Mouse (Mus musculus) frontal cortex, adult 2 months (tissue): ENCODE results near the gene Fancc. TPM values are rescaled to one million over a fixed set of nuclear protein-coding genes. Genes with fewer than 3 reads are reported as not detected.

Experiments
- DNase-seq, 2 experiments: peaks; one replicate each; pipeline ENCODE4 v3.0.0; 2022; ENCODE audit warnings: low spot score in 1 of 2; ENCODE audit errors: extremely low spot score in 1 of 2
- polyA plus RNA-seq: library from polyadenylated mRNA; depleted of rRNA; stranded (reverse); fragments of >200 nt; gene quantifications from 2 replicates; pipeline ENCODE4 v1.2.3, GENCODE M21; 2012

Gene Fancc
- polyA plus RNA-seq, 1 experiment: 12.3 TPM

DNA sequence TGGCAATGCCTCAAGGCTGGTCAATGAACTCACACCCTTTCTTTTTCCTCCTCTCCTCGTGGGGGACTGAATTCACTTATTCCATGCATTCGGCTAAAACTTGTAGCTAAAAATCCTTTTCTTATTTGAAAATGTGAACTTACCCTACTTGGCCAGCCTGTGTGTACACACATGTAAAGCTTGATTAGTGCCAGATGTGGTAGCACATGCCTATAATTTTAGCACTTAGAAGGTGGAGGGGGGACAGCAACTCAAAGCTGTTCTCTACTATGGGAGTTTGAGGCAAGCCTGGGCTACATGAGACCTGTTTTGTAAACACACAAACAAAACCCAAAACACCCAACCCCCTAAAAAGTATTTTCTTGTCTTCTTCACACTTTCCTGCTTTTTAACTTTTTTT lies 19.5 kb upstream of the Fancc start:
- no peak for DNase-seq

DNA sequence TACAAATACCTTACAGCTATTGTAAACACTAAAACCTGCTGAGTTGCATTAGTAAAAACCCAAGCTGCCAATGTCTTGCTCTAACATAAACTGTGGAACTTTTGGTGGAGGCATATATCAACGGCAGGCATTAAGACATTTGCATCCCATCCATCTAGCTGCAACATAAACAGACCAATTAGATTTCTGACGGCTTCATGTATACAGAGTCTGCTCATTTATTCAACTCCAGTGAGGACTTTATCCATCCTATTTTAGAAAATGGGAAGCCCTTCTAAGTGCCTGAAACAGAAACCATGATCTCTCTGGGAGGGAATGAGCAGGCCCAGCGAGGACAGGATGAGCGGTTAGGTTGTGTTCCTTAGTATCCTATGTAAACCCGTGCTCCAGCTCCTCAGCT lies 18.5 kb upstream of the Fancc start:
- DNase-seq: no peak

DNA sequence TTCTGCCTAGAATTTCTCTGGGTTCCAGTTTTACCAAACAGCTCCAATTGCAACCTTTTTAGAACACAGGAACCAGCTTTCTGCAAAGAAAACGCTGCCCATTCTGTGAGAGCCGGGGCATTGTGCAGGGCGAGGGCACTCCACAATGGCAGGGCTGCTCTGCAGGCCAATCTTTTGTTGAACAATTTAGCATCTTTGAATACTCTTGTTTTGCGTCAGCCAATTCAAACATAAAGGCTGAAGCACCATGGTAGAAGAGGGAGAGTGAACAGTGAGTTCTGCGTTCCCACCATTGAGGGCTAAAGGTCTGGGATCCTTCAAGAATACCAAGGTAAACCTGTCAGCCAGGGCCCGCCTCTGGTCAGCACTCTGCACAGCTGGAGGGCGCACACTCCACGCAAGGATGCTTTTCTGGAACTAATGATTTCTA lies 17.9 kb upstream of the Fancc start:
- no peak for DNase-seq

DNA sequence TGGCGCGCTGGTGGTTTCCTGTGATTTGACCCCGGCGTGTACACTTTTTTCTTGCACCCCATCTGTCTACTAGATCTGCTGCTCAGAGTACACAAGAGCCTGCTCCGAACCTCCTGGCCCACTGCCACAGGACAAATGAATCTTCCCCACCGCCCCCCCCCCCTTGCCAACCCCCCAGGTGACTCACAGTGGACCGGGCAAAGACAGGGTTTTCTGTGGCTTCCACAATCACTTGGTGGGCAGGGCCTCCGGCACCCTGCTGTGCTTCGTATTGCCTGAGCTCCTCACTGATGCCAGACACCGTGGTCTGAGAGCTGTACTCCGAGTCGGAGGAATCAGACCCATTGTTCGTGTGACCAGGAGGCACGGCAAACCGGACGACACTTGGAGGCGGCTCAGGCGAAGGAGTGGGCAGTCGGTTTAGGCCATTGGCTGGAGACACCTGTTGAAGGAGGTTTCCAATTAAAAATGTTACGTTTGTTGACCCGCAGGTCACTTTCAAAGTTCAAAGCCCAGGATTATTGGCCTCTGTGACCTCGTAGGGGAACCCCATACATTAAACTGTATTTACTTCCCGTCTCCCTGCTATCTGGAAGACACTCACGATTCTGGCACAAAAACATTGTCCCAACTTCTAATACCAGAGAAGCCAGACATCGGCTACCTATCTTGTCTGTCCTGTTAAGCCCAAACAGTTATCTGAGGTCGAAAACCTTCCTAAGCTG lies 16.5 kb upstream of the Fancc start:
- no peak for DNase-seq

DNA sequence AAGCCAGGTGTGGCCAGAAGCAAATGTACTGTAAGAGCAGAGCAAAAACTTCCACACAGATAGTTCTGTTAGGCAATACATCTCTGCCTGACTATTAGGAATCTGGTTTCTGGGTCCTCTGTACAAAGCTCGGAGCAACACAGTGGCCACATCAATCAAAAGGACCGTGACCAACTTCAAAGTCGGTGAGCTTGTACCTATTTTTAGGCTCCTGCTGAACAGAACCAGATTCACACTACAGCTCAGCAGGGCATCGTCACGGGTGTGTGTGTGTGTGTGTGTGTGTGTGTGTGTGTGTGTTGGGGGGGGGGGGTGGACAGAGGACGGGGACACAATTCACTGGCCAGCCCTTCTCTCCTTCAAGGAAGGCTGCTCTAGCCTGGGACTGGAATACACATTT lies 15.3 kb upstream of the Fancc start:
- DNase-seq: no peak

DNA sequence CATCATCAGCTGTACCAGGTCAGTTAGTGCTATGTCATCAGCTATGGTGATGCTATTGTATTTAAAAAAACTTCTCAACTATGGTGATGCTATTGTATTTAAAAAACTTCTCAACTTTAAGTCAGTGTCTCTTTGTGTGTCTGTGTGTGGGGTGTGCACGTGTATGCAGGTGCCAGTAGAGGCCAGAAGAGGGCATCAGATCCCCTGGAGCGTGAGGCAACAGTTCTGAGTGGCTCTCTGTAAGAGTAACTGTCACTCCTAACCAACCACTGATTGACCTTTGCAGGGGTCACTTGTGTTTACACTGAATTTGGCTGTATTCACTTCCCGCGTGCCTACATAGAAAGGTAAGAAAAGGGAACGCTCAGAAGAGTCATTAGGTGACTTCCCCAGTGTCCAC lies 10.7 kb upstream of the Fancc start:
- DNase-seq: no peak

DNA sequence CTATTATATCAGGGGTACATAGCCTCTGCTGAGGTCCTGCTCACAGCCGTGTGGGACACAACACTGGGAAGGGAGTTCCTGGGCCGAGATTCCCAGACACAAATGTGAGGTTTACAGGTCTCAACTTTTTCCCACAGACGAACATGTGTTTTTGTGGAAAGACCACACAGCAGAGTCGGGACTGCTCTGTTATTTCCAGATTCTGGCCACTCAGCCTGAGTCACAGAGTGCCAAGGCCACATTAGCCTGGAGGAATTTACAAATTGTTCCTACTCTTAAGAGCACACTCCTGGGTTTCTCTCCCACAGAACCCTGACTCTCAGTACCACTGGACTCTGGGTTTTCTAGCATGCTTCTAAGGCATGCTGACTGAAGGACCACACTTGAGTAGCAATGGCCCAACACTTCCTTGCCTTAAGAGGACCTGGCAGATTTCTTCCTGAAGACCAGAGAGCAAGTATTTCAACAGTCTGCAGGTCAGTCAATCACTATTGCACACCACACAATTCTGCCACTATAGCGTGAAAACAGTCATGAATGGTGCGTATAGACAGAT lies 10.0 kb upstream of the Fancc start:
- DNase-seq: no peak

DNA sequence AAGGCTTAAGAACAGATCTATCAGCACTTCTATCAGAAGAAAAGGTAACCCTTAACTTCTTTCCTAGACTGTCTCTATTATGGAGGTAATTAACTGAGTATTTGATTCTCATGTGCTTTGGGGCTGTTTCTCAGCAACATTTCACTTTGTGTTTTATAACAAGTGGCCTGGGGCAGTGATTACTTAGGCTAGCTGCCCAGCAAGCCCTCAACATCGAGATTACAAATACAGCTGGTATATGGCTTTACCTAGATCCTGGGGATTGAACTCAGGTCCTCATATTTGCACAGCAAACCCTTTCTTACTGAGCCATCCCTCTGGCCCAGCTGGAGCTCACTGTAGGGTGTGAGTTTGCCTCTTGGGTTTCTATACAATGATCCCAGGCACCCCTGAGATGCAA lies 9.3 kb upstream of the Fancc start:
- DNase-seq: no peak

DNA sequence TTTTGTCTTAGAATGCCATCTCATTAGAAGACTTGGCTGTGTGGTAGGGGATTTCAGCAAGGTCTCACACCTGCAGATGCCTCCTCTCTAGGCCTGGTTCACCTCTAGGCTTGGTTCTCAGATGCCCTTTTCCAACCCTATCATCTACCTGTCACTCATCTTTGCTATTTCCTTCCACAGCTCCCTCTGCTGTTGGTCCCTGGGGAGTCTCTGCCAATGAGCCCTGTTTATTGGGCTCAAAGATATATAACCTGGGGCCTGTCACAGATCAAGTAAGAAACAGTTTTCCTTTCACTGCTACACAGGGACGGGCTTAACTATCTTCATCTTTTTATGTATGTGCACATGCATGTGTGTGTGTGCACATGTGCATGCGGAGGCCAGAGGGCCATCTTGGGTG lies 5.3 kb upstream of the Fancc start:
- no peak for DNase-seq

DNA sequence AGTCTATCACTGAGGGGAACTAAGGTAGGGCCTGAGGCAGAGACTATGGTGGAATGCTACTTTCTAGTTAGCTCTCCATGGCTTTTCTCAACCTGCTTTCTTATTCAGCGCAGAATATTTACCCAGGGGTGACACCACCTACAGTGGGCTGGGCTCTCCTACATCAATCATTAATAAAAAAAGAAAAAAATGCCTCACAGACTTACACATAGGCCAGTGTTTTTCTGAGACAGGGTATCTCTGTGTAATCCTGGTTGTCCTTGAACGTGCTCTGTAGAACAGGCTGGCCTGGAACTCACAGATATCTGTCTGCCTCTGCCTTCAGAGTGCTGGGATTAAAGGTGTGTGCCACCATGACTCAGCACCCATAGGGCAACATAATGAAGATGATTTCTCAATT lies 2.4 kb upstream of the Fancc start:
- no peak for DNase-seq

DNA sequence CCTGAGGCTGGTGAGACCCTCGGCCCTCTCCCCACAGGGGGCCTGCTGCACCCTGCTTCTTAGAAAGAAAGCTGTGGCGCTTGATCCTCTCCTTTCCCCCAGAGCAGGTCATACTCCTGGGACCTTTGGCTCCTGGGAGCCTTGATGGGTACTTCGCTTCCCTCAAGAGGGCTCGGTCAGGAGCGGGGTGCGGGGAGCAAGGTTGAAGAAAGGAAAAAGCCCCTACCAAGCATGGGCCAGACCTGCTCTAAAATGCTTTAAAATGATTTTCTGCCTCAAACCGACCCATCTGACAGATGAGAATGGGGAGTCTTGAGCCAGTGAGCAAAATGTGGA lies 9.4 kb downstream of the Fancc start:
- DNase-seq: no peak

DNA sequence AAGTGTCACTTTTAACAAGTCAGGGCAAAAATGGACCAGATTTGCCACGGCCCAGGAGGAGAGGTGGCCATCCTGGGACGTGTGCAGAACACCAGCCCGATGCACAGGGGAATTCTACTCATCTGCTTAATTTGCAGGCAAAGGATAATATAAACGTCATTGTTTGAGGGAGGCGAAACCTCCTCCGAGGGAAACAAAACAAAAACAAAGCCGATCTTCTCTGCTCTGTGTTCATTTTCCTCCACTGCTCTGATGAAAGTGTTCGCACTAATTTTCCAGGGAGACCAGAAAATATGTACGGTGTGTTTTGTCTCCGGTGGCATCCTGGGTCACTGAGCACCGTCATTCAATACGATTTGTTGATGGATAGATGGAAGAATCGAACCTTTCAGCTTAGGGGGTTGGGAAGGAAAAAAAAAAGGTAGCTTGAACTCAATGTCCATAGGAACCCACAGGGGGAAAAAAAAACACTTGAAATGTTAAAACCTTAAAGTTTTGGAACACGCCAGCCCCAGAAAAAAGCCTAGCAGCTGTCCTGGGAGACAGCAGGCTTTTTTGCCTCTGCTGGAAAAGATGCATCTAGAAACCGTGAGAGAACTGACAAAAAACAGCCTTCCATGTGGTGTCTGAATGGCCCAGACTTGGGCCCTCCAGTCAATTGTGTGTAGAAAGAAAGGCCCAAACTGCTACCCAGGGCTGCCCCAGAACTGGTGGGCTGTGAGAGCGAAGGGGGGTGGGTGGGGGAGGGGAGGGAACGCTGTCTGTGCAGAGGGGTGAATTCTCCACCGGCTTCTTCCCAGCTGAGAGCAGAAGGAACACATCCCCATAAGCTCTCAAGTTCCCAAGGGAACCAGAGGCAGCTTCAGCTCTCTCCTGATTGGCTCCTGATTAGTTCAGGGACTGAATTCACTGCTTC lies 10.0 kb downstream of the Fancc start:
- DNase-seq: no peak

DNA sequence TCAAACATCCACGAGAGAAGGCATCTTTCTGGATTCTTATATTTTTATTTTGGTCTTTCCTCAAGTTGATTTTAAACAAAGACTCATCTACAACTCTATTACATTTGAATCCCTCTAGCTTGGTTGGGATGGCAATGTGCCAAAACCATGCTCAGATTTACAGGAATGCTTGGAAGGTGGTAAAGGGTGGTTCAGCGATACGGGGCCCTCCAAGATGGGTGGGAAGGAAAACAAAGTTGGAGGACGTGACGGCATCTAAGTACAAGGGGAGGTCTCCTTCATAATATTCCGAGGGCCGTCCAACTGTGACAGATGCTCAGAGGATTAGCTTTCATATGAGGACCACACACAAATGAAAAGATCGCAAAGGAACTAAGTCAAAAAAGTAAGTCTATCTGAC lies 21.7 kb downstream of the Fancc start:
- DNase-seq: no peak

DNA sequence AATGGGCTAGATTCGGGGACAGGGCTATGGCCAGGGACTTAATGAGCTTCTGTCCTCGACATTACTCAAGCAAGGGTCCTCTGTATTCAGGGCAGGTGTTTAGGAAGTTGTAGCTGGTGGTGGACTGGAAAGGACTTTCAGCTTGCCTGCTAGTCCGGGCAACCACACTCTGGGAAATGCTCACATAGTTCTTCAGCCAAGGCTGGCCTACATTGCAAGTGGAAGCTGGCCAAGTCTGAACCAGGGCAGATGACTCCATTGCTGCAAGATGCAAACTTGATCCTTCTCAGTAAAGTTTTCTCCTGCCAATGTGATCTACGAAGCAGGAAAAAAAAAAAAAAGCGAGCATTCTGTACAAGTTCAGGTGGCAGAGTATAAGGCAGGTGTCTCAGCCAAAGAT lies 44.2 kb downstream of the Fancc start:
- DNase-seq: peak in 1 of 2 experiments; percentile 29

DNA sequence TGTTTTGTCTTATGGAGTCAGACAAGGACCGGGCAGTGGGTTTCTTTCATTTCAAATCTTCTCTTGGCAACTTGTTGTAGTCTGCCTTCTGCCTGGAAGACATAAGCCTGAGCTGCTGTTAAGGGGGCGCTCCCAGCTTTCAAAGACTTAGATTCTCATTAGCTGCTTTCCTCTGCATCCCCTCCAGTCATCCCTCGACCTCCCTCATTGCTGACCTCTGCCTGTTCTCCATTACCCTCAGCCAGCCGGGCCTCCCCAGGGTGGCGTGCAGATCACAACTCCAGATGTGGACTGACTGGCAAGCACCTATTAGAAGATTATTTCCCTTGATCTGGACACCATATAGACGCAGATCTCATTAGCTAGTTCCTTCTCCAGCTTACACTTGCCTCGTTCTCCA lies 45.9 kb downstream of the Fancc start:
- DNase-seq: no peak

DNA sequence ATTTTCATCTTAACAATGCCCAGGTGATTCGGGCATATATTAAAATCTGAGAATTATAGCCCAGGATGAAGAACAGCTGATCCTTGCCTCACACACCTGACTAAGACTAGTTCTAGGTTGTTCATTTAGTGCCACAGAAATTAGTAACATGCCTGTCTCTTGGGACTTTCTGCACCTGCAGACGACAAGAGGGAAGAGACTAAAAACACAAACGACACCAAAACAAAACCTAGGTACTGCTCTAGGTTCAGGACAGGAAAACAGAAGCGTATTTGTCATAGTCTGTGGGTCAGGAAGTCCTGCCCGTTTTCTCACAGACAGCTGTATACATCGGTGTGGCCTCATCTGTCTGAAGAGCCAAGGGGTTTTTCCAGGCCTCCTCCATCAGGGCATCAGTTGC lies 51.7 kb downstream of the Fancc start:
- DNase-seq: no peak

DNA sequence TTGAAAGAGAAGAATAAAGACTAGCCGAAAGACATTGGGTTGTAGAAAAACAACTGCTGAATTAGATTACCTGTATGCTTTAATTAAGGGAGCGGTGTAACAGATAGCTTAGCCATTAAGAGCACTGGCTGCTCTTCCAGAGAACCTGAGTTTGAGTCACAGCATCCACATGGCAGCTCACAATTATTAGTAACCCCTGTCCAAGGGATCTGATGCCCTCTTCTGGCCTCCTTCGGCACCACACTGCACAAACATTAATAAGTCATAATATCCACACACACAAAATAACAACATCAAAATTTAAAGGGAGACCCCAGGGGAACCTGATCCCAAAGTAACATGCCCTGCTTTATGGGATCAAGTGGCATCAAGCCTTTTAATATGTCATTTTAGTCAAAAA lies 64.3 kb downstream of the Fancc start:
- no peak for DNase-seq

DNA sequence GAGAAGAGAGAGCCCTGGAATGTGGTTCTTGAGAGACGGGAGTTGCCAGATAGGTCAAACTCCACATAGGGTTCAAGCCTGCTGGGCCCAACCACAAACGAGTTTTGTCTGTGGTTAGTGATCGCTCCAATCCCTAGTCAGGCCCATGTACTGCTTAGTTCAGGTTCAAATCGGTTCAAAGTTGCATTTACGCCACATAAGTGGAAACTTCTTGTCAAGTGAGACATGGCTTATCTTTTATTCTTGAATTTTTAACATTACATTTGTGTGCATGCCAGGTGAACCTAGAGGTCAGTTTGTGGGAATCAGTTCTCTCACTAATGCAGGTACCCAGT lies 65.3 kb downstream of the Fancc start:
- DNase-seq: no peak

DNA sequence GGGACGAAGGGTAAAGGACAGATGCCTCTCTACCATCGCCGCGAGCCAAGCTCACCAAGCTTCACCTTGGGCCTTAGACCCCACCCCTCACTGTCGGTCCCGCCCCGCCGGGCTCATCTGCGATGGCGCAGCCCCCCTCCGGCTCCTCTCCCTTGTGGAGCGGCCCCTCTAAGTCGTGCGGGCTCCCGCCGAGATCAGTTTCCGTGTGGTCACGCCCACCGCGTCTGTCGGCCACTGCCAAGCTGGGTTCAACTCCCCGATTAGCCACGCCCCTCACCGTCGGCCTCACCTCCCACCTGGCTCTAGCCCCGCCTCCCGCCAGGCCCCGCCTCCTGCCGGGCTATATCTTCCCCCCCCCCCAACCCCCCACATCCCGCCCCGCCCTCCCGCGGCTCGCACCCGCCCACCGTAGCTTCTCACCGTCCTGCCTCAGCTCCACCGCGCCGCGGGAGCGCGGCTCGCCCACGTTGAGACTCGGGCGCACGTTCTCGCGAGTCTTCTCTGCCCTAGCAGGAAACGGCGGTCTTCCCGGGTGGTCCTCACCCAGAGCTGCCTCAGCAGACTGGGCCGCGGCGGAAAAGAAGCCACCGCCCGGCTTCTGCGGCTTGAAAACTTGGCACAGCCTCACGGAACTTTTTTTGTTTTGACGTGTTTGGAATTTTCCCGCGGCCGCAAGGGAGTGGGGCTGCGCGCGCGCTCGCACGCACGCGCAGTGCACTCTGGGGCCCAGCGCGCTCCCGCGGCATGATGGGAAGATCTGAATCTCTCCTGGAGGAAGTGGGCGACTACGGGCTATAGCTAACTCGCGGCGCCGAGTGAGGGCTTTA lies 65.8 kb downstream of the Fancc start:
- DNase-seq: peak; percentile 73 to 91

DNA sequence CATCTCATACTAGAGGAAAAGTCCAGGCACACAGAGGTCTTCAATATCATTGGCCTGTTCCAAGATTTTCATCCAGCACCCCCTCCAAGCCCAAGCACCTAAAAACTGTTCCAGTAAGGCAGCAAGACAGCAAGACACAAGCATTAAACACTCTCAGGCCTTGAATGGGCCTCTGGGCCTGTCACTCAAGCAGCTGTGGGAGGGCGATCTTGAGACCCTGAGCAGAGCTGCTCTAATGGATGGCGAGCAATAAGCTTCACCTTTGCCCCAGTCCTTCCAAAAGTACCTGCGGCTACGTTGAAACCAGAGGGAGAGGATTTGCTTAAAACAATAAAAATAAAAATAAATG lies 66.4 kb downstream of the Fancc start:
- DNase-seq: peak in 1 of 2 experiments; percentile 8

DNA sequence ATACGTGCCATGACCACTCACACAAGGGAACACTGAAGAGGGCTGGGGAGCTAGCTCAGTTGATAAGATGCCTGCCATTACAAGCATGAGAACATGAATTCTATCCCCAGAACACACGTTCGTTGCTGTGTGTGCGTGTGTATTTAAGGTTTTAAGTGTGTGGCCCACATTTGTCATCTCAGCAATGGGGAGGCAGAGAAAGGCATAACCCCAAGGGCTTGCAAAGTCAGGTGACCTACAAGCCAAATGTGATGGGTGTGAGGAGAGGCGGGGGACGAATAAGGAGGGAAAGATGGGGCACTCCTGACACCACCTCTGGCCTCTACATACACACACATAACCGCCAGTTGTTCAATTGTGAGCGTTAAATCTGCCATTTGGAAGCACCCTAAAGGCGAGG lies 66.9 kb downstream of the Fancc start:
- no peak for DNase-seq
